Comparison of ENCODE assay signal across 8 mouse cellular contexts in genomic region chr12:55836199-55836951, GRCm38 (mm10). TPM values are rescaled to one million over a fixed set of nuclear protein-coding genes. Genes with fewer than 3 reads are reported as not detected.
DNase-seq lines count a peak whose midpoint lies in the region; ATAC-seq and TF ChIP-seq lines count a peak whose summit lies in the region.

Gene Brms1l (plus strand): TSS chr12:55836324.

- no peaks in the 10 kb centered on the region for H3K9me3 ChIP-seq in CH12.LX (replicated peaks; ENCODE audit: low read length)
- H3K9me3 ChIP-seq in forebrain, embryonic 11.5 days (ENCODE audit: control insufficient read depth, low read length), result no peaks in the 10 kb centered on the region
- no peaks in the 10 kb centered on the region for H3K9me3 ChIP-seq in heart, embryonic 16.5 days (replicated peaks; ENCODE audit: control insufficient read depth, low read length)
- no peaks in the 10 kb centered on the region for H3K9me3 ChIP-seq in liver, embryonic 16.5 days (replicated peaks; ENCODE audit: control insufficient read depth, low read length)
- no peaks in the 10 kb centered on the region for H3K9me3 ChIP-seq in neural tube, embryonic 13.5 days

- in situ Hi-C loops in CH12.LX (cut with MboI; ENCODE audit: low pct_ligation_motif_present, low pct_unique_long_range_greater_than_20kb, low sequenced_read_pairs), result loop anchor here (10.0 kb wide), 2 partner anchors 52 to 322 kb away; no protein-coding TSS in a partner anchor

- under 1% methylated on average over 77 of the region's 77 CpGs for WGBS in forebrain, embryonic 11.5 days
- under 1% methylated on average over 77 of the region's 77 CpGs for WGBS in heart, embryonic 16.5 days
- under 1% methylated on average over 72 of the region's 77 CpGs for WGBS in liver, embryonic 16.5 days (ENCODE audit: insufficient replicate concordance)
- under 1% methylated on average over 76 of the region's 77 CpGs for WGBS in neural tube, embryonic 13.5 days

- dilution Hi-C loops in CH12.LX (cut with MboI; ENCODE audit: extremely low pct_ligation_motif_present, extremely low pct_unique_long_range_greater_than_20kb, low sequenced_read_pairs), result no loop called here

- ATAC-seq in forebrain, embryonic 11.5 days (replicated peaks; ENCODE audit: low FRiP score), result peak; percentile 99
- peak; percentile 100 for ATAC-seq in heart, embryonic 16.5 days (replicated peaks; ENCODE audit: extremely low read depth, insufficient read depth, low FRiP score)
- ATAC-seq in liver, embryonic 16.5 days (ENCODE audit: low read depth), result peak; percentile 99
- peak; percentile 100 for ATAC-seq in neural tube, embryonic 13.5 days (ENCODE audit: low read depth)

- H3K27me3 ChIP-seq in CH12.LX (replicated peaks), result no peaks in the 10 kb centered on the region
- H3K27me3 ChIP-seq in forebrain, embryonic 11.5 days (ENCODE audit: control insufficient read depth, insufficient read depth, low read length), result no peaks in the 10 kb centered on the region
- H3K27me3 ChIP-seq in heart, embryonic 16.5 days (ENCODE audit: control insufficient read depth, insufficient read depth, low read length), result no peaks in the 10 kb centered on the region
- no peaks in the 10 kb centered on the region for H3K27me3 ChIP-seq in liver, embryonic 16.5 days (ENCODE audit: control insufficient read depth, insufficient read depth, low read depth, low read length)
- H3K27me3 ChIP-seq in neural tube, embryonic 13.5 days, result no peaks in the 10 kb centered on the region
- no peaks in the 10 kb centered on the region for H3K27me3 ChIP-seq in testis, adult 2 months (ENCODE audit: control insufficient read depth, insufficient read depth, low read length)

- H3K4me1 ChIP-seq in CH12.LX (ENCODE audit: control insufficient read depth in 1 of 2, insufficient read depth in 2 of 2), result peaks cover 3 to 20% of the 10 kb centered on the region in 2 experiments; a peak in 3 of 4 replicates
- no peaks in the 10 kb centered on the region for H3K4me1 ChIP-seq in forebrain, embryonic 11.5 days (replicated peaks; ENCODE audit: control insufficient read depth, insufficient read depth, low read length)
- peaks cover 7% of the 10 kb centered on the region for H3K4me1 ChIP-seq in heart, embryonic 16.5 days (ENCODE audit: control insufficient read depth, insufficient read depth, low read length)
- H3K4me1 ChIP-seq in liver, embryonic 16.5 days (ENCODE audit: control insufficient read depth, low read depth, low read length), result peaks cover 5% of the 10 kb centered on the region
- H3K4me1 ChIP-seq in neural tube, embryonic 13.5 days (replicated peaks), result peaks cover 16% of the 10 kb centered on the region
- peaks cover 2% of the 10 kb centered on the region; the same call in 1 of the 2 replicates for H3K4me1 ChIP-seq in testis, adult 2 months (ENCODE audit: control insufficient read depth, insufficient read depth, low read length)

- peak within 1 kb of the TSS; percentile 90 for H3K4me2 ChIP-seq in CH12.LX (ENCODE audit: insufficient read depth, low read depth, poor library complexity, severe bottlenecking)
- H3K4me2 ChIP-seq in forebrain, embryonic 11.5 days (ENCODE audit: low read depth, low read length, severe bottlenecking), result peak within 1 kb of the TSS; percentile 70
- peak within 1 kb of the TSS; percentile 86 for H3K4me2 ChIP-seq in heart, embryonic 16.5 days (ENCODE audit: low read depth, low read length)
- peak within 1 kb of the TSS; percentile 90 for H3K4me2 ChIP-seq in liver, embryonic 16.5 days (ENCODE audit: low read depth, low read length)
- H3K4me2 ChIP-seq in neural tube, embryonic 13.5 days, result peak within 1 kb of the TSS; percentile 74

- no peak for TF ChIP-seq CTCF in CH12.LX (conservative IDR thresholded peaks at IDR 0.05 in 1 of 2, IDR thresholded peaks at IDR 0.05 in 1 of 2; ENCODE audit: low read depth in 2 of 2, low read length in 2 of 2)
- TF ChIP-seq CTCF in testis, adult 2 months (IDR thresholded peaks at IDR 0.05; ENCODE audit: control insufficient read depth, insufficient read depth, insufficient replicate concordance, low read depth, low read length), result no peak

- H3K4me3 ChIP-seq in CH12.LX (replicated peaks in 1 of 3; ENCODE audit: low read depth in 2 of 3, low read length in 2 of 3, poor library complexity in 1 of 3), result peak within 1 kb of the TSS; percentile 82 to 94 (median 89)
- peak within 1 kb of the TSS; percentile 78 for H3K4me3 ChIP-seq in forebrain, embryonic 11.5 days (ENCODE audit: low read depth, low read length)
- peak within 1 kb of the TSS; percentile 89 for H3K4me3 ChIP-seq in heart, embryonic 16.5 days (ENCODE audit: low read length)
- H3K4me3 ChIP-seq in liver, embryonic 16.5 days (ENCODE audit: low read depth, low read length), result peak within 1 kb of the TSS; percentile 89
- peak within 1 kb of the TSS; percentile 77 for H3K4me3 ChIP-seq in neural tube, embryonic 13.5 days
- peak within 1 kb of the TSS; percentile 94 for H3K4me3 ChIP-seq in testis, adult 2 months (ENCODE audit: control insufficient read depth, low read depth, low read length)

- peak; percentile 86 for TF ChIP-seq POLR2A in CH12.LX (IDR thresholded peaks at IDR 0.05; ENCODE audit: low read depth, low read length)
- TF ChIP-seq POLR2A in testis, adult 2 months (IDR thresholded peaks at IDR 0.05; ENCODE audit: control insufficient read depth, low read depth, low read length), result peak; percentile 82

- peak within 1 kb of the TSS; percentile 69 for H3K9ac ChIP-seq in CH12.LX (ENCODE audit: insufficient read depth, low read depth)
- peak within 1 kb of the TSS; percentile 86 for H3K9ac ChIP-seq in forebrain, embryonic 11.5 days (ENCODE audit: low read length)
- H3K9ac ChIP-seq in heart, embryonic 16.5 days (ENCODE audit: low read length), result peak within 1 kb of the TSS; percentile 89
- H3K9ac ChIP-seq in liver, embryonic 16.5 days (ENCODE audit: low read depth, low read length), result peak within 1 kb of the TSS; percentile 78
- peak within 1 kb of the TSS; percentile 86 for H3K9ac ChIP-seq in neural tube, embryonic 13.5 days

- TF ChIP-seq RAD21 in CH12.LX (IDR thresholded peaks at IDR 0.05; ENCODE audit: low read depth, low read length), result no peak

- H3K36me3 ChIP-seq in CH12.LX (replicated peaks in 1 of 2; ENCODE audit: control insufficient read depth in 1 of 2, insufficient read depth in 1 of 2, low read length in 1 of 2), result peaks cover 4 to 21% of the 10 kb centered on the region in 2 experiments
- no peaks in the 10 kb centered on the region for H3K36me3 ChIP-seq in forebrain, embryonic 11.5 days (ENCODE audit: control insufficient read depth, insufficient read depth, low read length)
- H3K36me3 ChIP-seq in heart, embryonic 16.5 days (ENCODE audit: control insufficient read depth, insufficient read depth), result no peaks in the 10 kb centered on the region; the same call in 1 of the 2 replicates
- no peaks in the 10 kb centered on the region for H3K36me3 ChIP-seq in liver, embryonic 16.5 days (ENCODE audit: control insufficient read depth, insufficient read depth)
- H3K36me3 ChIP-seq in neural tube, embryonic 13.5 days, result peaks cover 1% of the 10 kb centered on the region; the same call in 1 of the 2 replicates
- no peaks in the 10 kb centered on the region for H3K36me3 ChIP-seq in testis, adult 2 months (ENCODE audit: control insufficient read depth, insufficient read depth, low read length)

- peak; percentile 99 for DNase-seq in CH12.LX (ENCODE audit: extremely low read depth)
- DNase-seq in c-Kit-positive CD71-positive TER-119-negative erythroid progenitor cells, embryonic 14.5 days (ENCODE audit: low read depth), result peak; percentile 95
- peak; percentile 97 for DNase-seq in forebrain, embryonic 11.5 days (ENCODE audit: low spot score)
- DNase-seq in kidney, postnatal 4 days, result peak; percentile 96 to 98

- peak within 1 kb of the TSS; percentile 82 for H3K27ac ChIP-seq in CH12.LX (ENCODE audit: insufficient read depth, low read depth)
- H3K27ac ChIP-seq in forebrain, embryonic 11.5 days (ENCODE audit: low read depth, low read length), result peak within 1 kb of the TSS; percentile 81
- peak within 1 kb of the TSS; percentile 96 for H3K27ac ChIP-seq in heart, embryonic 16.5 days (ENCODE audit: low read length)
- peak within 1 kb of the TSS; percentile 89 for H3K27ac ChIP-seq in liver, embryonic 16.5 days (ENCODE audit: low read length)
- peak within 1 kb of the TSS; percentile 96 for H3K27ac ChIP-seq in neural tube, embryonic 13.5 days (replicated peaks)
- H3K27ac ChIP-seq in testis, adult 2 months (ENCODE audit: control insufficient read depth, insufficient read depth, low read depth, low read length), result peak within 1 kb of the TSS; percentile 95

- TF ChIP-seq EP300 in CH12.LX (IDR thresholded peaks at IDR 0.05; ENCODE audit: low read length), result peak; percentile 24; the same call in 1 of the 2 replicates

- H3K79me2 ChIP-seq in CH12.LX (replicated peaks; ENCODE audit: control insufficient read depth, extremely low read depth, insufficient read depth, poor library complexity, severe bottlenecking), result peaks cover 6% of the 10 kb centered on the region; the same call in 1 of the 2 replicates

TF ChIP-seq in CH12.LX, 34 proteins besides CTCF, POLR2A, EP300 and RAD21 (continues in another document):
- TF ChIP-seq PAX5 (IDR thresholded peaks at IDR 0.05; ENCODE audit: low read length) (no peak), SIN3A (IDR thresholded peaks at IDR 0.05; ENCODE audit: low read length) (peak; percentile 88), RCOR1 (conservative IDR thresholded peaks at IDR 0.05; ENCODE audit: low read depth, low read length) (no peak), BHLHE40 (IDR thresholded peaks at IDR 0.05; ENCODE audit: low read depth, low read length) (no peak), MAX (IDR thresholded peaks at IDR 0.05; ENCODE audit: low read length) (peak; percentile 16; the same call in 1 of the 2 replicates), ELF1 (IDR thresholded peaks at IDR 0.05; ENCODE audit: low read depth, low read length) (peak; percentile 80), POLR2AphosphoS2 (IDR thresholded peaks at IDR 0.05; ENCODE audit: low read depth, low read length) (no peak), HCFC1 (IDR thresholded peaks at IDR 0.05; ENCODE audit: low read depth, low read length) (peak; percentile 98), CHD2 (IDR thresholded peaks at IDR 0.05; ENCODE audit: low read length) (peak; percentile 93), MAZ (IDR thresholded peaks at IDR 0.05; ENCODE audit: low read depth, low read length) (peak; percentile 68; the same call in 1 of the 2 replicates), CHD1 (IDR thresholded peaks at IDR 0.05; ENCODE audit: low read depth, low read length) (peak; percentile 46; the same call in 1 of the 2 replicates)

RNA-seq across cellular contexts. Expression of gene Brms1l, which starts in this region (rescaled TPM):
- total RNA-seq in CH12.LX (2012; rRNA removed) (16.3 and 17.8 TPM in 2 replicates), CH12.LX (2014; rRNA removed) (18.9 and 19.7 TPM in 2 replicates)
- 32.6 and 48.0 TPM in 2 replicates for polyA plus RNA-seq in CH12.LX (2012; ENCODE audit: insufficient read length, low read depth)
- 36.5 and 39.1 TPM in 2 replicates for polyA plus RNA-seq in forebrain, embryonic 11.5 days (2014; fragmentation: Nextera tagmentation; extraction: Ambion mirVana)
- 28.7 and 30.8 TPM in 2 replicates for polyA plus RNA-seq in heart, embryonic 16.5 days (2015; fragmentation: Nextera tagmentation; extraction: Ambion mirVana)
- polyA plus RNA-seq in liver, embryonic 16.5 days (2015; fragmentation: Nextera tagmentation; extraction: Ambion mirVana), result 11.2 and 12.0 TPM in 2 replicates
- polyA plus RNA-seq in neural tube, embryonic 13.5 days (2015; fragmentation: Nextera tagmentation; extraction: Ambion mirVana), result 46.6 and 51.5 TPM in 2 replicates
- 9.0 and 13.6 TPM in 2 replicates for polyA plus RNA-seq in testis, adult 2 months (2012; rRNA removed)

Comparison
In these comparisons a context has a peak if more than half of its experiments do, and no peak if none do; other contexts are left out.
1. Peak in every context shown above with its lines: DNase-seq, ATAC-seq, H3K4me3 ChIP-seq and H3K27ac ChIP-seq.